Mouse (Mus musculus) neural tube, embryonic 13.5 days (tissue): ENCODE measurements around the gene Oip5. TPM values are rescaled to one million over a fixed set of nuclear protein-coding genes. Genes with fewer than 3 reads are reported as not detected.
"Not testable (repeated sequence)": the region's sequence is repeated elsewhere in the genome, so short reads cannot be mapped to it uniquely, and the experiment has no call there.

ENCODE experiments used
- ATAC-seq: fragments of 200-750 bp; cut with Nextera tagmentation; 2 replicates; pipeline ENCODE4 v1.8.0; 2017; ENCODE audit warnings: low read depth, mild to moderate bottlenecking, moderate TSS enrichment, moderate library complexity
- H3K27ac ChIP-seq: fragments of 300-500 bp; sonication (generic); replicated peaks from 2 replicates; pipeline ENCODE4 v1.5.1; 2015; ENCODE audit warnings: moderate library complexity, mild to moderate bottlenecking, inconsistent platforms
- H3K27me3 ChIP-seq: fragments of 300-500 bp; sonication (generic); 2 replicates; pipeline ENCODE4 v1.6.1; 2015; ENCODE audit warnings: mild to moderate bottlenecking, inconsistent platforms
- H3K36me3 ChIP-seq: fragments of 300-500 bp; sonication (generic); 2 replicates; pipeline ENCODE4 v1.6.1; 2015; ENCODE audit warnings: mild to moderate bottlenecking, inconsistent platforms
- H3K4me1 ChIP-seq: fragments of 300-500 bp; sonication (generic); replicated peaks from 2 replicates; pipeline ENCODE4 v1.6.1; 2015; ENCODE audit warnings: inconsistent platforms
- H3K4me2 ChIP-seq: fragments of 300-500 bp; sonication (generic); 2 replicates; pipeline ENCODE4 v1.6.1; 2015; ENCODE audit warnings: inconsistent platforms, mild to moderate bottlenecking, moderate library complexity
- H3K4me3 ChIP-seq: fragments of 300-500 bp; sonication (generic); 2 replicates; pipeline ENCODE4 v1.5.1; 2015; ENCODE audit warnings: mild to moderate bottlenecking, inconsistent platforms
- H3K9ac ChIP-seq: fragments of 300-500 bp; sonication (generic); 2 replicates; pipeline ENCODE4 v1.6.1; 2015; ENCODE audit warnings: moderate library complexity, mild to moderate bottlenecking, inconsistent platforms
- H3K9me3 ChIP-seq: fragments of 300-500 bp; sonication (generic); 2 replicates; pipeline ENCODE4 v1.6.1; 2016; ENCODE audit warnings: inconsistent platforms
- WGBS: fragments of 180-500 bp; shearing (Covaris S2); methylation state at CpG from one replicate; pipeline ENCODE4 v1.1.7; 2015; 5-methylcytosine and 5-hydroxymethylcytosine counted together
- polyA plus RNA-seq: library from polyadenylated mRNA; unstranded; fragments of >200 nt; fragmentation: Nextera tagmentation; extraction: Ambion mirVana; gene quantifications from 2 replicates; pipeline ENCODE4 v1.2.1, GENCODE M21; 2015

The Oip5 gene
- polyA plus RNA-seq, 1 experiment from 2014 or later: 5.1 TPM

DNA sequence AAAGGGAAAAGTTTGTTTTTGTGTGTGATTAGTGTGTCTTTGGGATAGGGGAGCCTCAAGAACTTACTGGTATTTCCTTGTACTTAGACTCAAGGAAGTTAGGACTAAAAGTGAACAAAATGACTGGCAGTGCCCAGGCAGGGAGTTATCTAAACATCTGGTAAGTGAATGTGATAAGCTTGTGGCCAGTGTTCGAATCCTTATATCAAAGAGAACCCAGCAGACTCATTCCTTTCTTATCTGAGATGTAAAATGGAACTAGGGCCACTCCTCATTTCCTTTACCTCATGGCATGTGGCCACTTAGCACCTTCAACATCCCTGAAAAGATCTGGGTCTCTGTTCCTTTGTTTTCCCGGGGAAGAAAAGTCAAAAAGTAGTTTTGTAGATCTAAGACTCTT, 14.4 kb downstream of the Oip5 start:
- Histone ChIP-seq H3K4me2 (no peak overlapping the region), H3K27ac (no peak overlapping the region), H3K4me1 (peaks cover 22% of the 10 kb centered on the region), H3K9ac (no peak overlapping the region), H3K27me3 (no peaks in the 10 kb centered on the region), H3K9me3 (no peaks in the 10 kb centered on the region), H3K4me3 (no peak overlapping the region), H3K36me3 (peaks cover 60% of the 10 kb centered on the region)
- 91% methylated on average over 2 of the region's 2 CpGs for WGBS
- ATAC-seq: no peak

GRCm38 (mm10) chr2:119602488-119602887, 15.8 kb downstream of the Oip5 start:
- H3K9ac ChIP-seq: no peak overlapping the region
- no peaks in the 10 kb centered on the region for H3K27me3 ChIP-seq
- H3K4me2 ChIP-seq: no peak overlapping the region
- H3K4me3 ChIP-seq: no peak overlapping the region
- no peak for ATAC-seq
- 87% methylated on average over 1 of the region's 1 CpGs for WGBS
- no peak overlapping the region for H3K27ac ChIP-seq
- H3K4me1 ChIP-seq: peaks cover 29% of the 10 kb centered on the region
- H3K9me3 ChIP-seq: no peaks in the 10 kb centered on the region
- peaks cover 59% of the 10 kb centered on the region for H3K36me3 ChIP-seq

GRCm38 (mm10) chr2:119601575-119601974, 16.7 kb downstream of the Oip5 start:
- H3K36me3 ChIP-seq: peaks cover 60% of the 10 kb centered on the region
- H3K4me3 ChIP-seq, H3K9me3 ChIP-seq, H3K9ac ChIP-seq, H3K27ac ChIP-seq, H3K4me2 ChIP-seq, ATAC-seq, H3K27me3 ChIP-seq: not testable (repeated sequence)
- WGBS: 72% methylated on average over 3 of the region's 3 CpGs
- H3K4me1 ChIP-seq: peaks cover 36% of the 10 kb centered on the region

- Histone ChIP-seq H3K9ac (no peak overlapping the region), H3K4me2 (no peak overlapping the region), H3K36me3 (peaks cover 61% of the 10 kb centered on the region), H3K27ac (no peak overlapping the region), H3K27me3 (no peaks in the 10 kb centered on the region), H3K9me3 (no peaks in the 10 kb centered on the region), H3K4me3 (no peak overlapping the region), H3K4me1 (peaks cover 42% of the 10 kb centered on the region)
- WGBS: 77% methylated on average over 4 of the region's 4 CpGs
- no peak for ATAC-seq
Measured at GRCm38 (mm10) chr2:119601027-119601426, 17.2 kb downstream of the Oip5 start.

DNA sequence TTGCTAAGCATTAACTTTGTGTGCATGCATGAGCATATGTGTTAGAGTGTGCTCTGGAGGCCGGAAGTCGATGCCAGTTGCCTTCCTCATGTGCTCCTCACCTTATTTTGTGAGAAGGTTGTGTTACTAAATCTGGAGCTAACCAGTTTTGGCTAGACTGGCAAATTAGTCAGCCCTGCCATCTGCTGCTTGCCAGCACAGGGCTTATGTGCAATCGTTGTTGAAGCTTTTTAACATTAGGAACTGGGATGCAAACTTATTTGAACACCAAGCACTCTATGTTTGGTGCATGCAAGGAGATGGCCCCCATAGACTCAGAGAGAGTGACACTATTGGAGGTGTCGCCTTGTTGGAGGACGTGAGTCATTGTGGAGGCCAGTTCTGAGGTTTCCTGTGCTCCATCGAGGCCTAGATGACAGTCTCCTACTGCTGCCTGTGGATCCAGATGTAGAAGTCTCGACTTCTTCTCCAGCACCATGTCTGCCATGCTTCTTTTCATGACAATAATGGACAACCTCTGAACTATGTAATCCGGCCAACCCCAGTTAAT, 21.4 kb downstream of the Oip5 start:
- Histone ChIP-seq H3K27me3 (no peaks in the 10 kb centered on the region), H3K4me3 (no peak overlapping the region), H3K9me3 (no peaks in the 10 kb centered on the region), H3K9ac (no peak overlapping the region), H3K4me2 (no peak overlapping the region), H3K27ac (no peak overlapping the region), H3K4me1 (peaks cover 54% of the 10 kb centered on the region), H3K36me3 (peaks cover 43% of the 10 kb centered on the region)
- WGBS: 92% methylated on average over 8 of the region's 8 CpGs
- no peak for ATAC-seq

DNA sequence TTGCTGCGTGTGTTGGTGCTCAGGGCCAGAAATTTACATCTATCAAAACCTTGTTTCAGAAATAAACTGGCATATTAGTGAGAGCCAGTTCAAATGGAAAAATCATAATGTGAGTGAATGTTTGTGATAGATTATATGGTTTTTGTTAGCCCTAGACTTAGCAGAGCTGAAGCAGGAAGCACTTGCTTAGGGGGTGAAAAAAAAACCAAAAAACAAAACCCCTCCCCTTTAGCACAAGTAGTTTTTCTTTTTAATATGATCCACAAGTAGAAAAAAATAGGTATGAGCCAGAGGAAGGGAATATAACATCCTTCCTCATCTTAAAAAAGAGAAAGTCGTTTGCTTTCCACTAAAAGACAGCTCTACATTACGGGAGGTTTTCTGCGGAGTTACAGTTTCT, 23.0 kb downstream of the Oip5 start:
- ATAC-seq: no peak
- peak overlapping the region; percentile 79 for H3K4me2 ChIP-seq
- 57% methylated on average over 4 of the region's 4 CpGs for WGBS

GRCm38 (mm10) chr2:119594113-119594981, 23.9 kb downstream of the Oip5 start:
- H3K9ac ChIP-seq: peak overlapping the region; percentile 95
- H3K27ac ChIP-seq: peak overlapping the region; percentile 88
- peaks cover 35% of the 10 kb centered on the region for H3K36me3 ChIP-seq
- H3K27me3 ChIP-seq: no peaks in the 10 kb centered on the region
- peaks cover 38% of the 10 kb centered on the region for H3K4me1 ChIP-seq
- WGBS: under 1% methylated on average over 61 of the region's 61 CpGs
- peak; percentile 98 for ATAC-seq
- no peaks in the 10 kb centered on the region for H3K9me3 ChIP-seq
- H3K4me2 ChIP-seq: peak overlapping the region; percentile 79
- H3K4me3 ChIP-seq: peak overlapping the region; percentile 93

More for the DNA sequence above, 23.0 kb downstream of the Oip5 start:
- no peak overlapping the region for H3K27ac ChIP-seq
- peak overlapping the region; percentile 93 for H3K4me3 ChIP-seq
- peaks cover 43% of the 10 kb centered on the region for H3K36me3 ChIP-seq
- no peaks in the 10 kb centered on the region for H3K9me3 ChIP-seq
- peaks cover 40% of the 10 kb centered on the region for H3K4me1 ChIP-seq
- H3K9ac ChIP-seq: peak overlapping the region; percentile 95
- no peaks in the 10 kb centered on the region for H3K27me3 ChIP-seq

- Histone ChIP-seq H3K4me1 (peaks cover 38% of the 10 kb centered on the region), H3K9me3 (no peaks in the 10 kb centered on the region), H3K4me3 (peak overlapping the region; percentile 93), H3K27me3 (no peaks in the 10 kb centered on the region), H3K27ac (peak overlapping the region; percentile 70), H3K36me3 (peaks cover 34% of the 10 kb centered on the region), H3K9ac (peak overlapping the region; percentile 12; the same call in 1 of the 2 replicates), H3K4me2 (peak overlapping the region; percentile 79)
- 10% methylated on average over 7 of the region's 7 CpGs for WGBS
- ATAC-seq: peak; percentile 41
Measured at GRCm38 (mm10) chr2:119593765-119594112, 24.5 kb downstream of the Oip5 start.

DNA sequence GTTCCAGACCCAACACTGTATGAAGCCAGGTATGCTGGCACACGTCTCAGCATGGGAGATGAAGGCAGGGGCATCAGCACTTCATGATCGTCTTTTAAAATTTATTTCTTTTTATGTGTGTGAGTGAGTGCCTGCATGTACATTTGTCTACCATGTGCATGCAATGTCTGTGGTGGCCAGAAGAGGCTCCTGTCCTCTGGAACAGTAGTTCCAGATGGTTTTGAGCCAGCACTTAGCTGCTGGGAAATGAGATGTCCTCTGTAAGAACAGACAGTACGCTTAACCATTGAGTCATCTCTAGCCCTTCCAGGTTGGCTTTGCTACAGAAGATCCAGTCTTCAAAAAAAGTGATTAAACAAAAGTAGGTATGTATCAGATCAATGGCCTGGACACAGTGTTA, 27.0 kb downstream of the Oip5 start:
- H3K4me2 ChIP-seq: no peak overlapping the region
- H3K27ac ChIP-seq: no peak overlapping the region
- H3K4me3 ChIP-seq: no peak overlapping the region
- H3K27me3 ChIP-seq: no peaks in the 10 kb centered on the region
- peaks cover 20% of the 10 kb centered on the region for H3K4me1 ChIP-seq
- H3K36me3 ChIP-seq: peaks cover 17% of the 10 kb centered on the region
- H3K9me3 ChIP-seq: no peaks in the 10 kb centered on the region
- no peak overlapping the region for H3K9ac ChIP-seq
- no peak for ATAC-seq
- 91% methylated on average over 3 of the region's 3 CpGs for WGBS

DNA sequence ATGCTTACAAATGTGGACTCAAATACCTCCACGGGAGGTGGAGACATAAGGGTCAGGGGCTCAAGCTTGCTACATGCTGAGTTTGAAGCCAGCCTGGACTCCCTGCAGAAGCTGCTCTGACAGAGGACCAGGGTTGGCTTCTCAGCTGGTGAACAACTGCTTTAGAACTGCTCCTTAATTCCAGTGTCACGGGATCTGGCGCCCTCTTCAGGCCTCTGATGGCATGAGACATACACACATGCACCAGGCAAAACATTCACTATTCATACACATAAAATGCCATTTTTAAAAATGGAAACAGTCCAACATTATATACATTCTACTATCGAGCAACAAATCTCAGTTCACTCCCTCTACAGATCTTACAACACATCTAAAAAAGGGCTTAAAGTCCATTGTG, 30.9 kb downstream of the Oip5 start:
- 14% methylated on average over 4 of the region's 4 CpGs for WGBS
- H3K27ac ChIP-seq: no peak overlapping the region
- ATAC-seq: no peak

DNA sequence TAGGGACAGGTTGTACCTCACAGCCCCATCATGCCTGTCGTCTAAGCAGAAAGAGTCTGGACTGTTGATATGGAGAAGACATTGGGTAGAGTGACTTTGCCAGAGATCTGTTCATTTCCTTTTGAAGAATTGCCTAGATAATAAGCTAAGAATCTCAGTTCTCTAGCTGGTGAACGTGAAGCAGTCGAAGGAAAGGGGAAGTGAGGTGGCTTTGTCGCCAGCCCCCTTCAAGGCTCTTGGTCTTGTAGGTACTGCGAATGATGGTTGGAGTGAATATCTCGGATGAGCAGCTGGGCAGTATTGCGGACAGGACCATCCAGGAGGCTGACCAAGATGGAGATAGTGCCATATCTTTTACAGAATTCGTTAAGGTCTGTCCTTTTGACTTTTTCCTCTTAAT, 34.0 kb downstream of the Oip5 start:
- H3K4me1 ChIP-seq: no peaks in the 10 kb centered on the region
- no peak for ATAC-seq
- peaks cover 28% of the 10 kb centered on the region for H3K36me3 ChIP-seq
- H3K9ac ChIP-seq: no peak overlapping the region
- H3K27me3 ChIP-seq: no peaks in the 10 kb centered on the region
- H3K4me2 ChIP-seq: no peak overlapping the region
- H3K27ac ChIP-seq: no peak overlapping the region
- H3K4me3 ChIP-seq: no peak overlapping the region
- no peaks in the 10 kb centered on the region for H3K9me3 ChIP-seq
- 94% methylated on average over 8 of the region's 8 CpGs for WGBS

More for the DNA sequence above, 30.9 kb downstream of the Oip5 start:
- Histone ChIP-seq H3K36me3 (peaks cover 25% of the 10 kb centered on the region), H3K4me1 (no peaks in the 10 kb centered on the region), H3K9ac (no peak overlapping the region), H3K4me2 (no peak overlapping the region), H3K4me3 (no peak overlapping the region), H3K27me3 (no peaks in the 10 kb centered on the region), H3K9me3 (no peaks in the 10 kb centered on the region)

GRCm38 (mm10) chr2:119583439-119583838, 34.8 kb downstream of the Oip5 start:
- Histone ChIP-seq H3K9me3 (no peaks in the 10 kb centered on the region), H3K36me3 (peaks cover 30% of the 10 kb centered on the region), H3K27ac (no peak overlapping the region), H3K27me3 (no peaks in the 10 kb centered on the region), H3K4me2 (no peak overlapping the region), H3K4me1 (no peaks in the 10 kb centered on the region), H3K9ac (no peak overlapping the region), H3K4me3 (no peak overlapping the region)
- 76% methylated on average over 2 of the region's 2 CpGs for WGBS
- no peak for ATAC-seq
